Mouse (Mus musculus) stomach, embryonic 16.5 days (tissue): Measurements from ENCODE around the gene Cep68. TPM values are rescaled to one million over a fixed set of nuclear protein-coding genes. Genes with fewer than 3 reads are reported as not detected.
A peak's percentile ranks its signal among the peaks of the same experiment; 100 is the strongest.

ENCODE experiments used
- ATAC-seq: fragments of 200-750 bp; cut with Nextera tagmentation; 2 replicates; pipeline ENCODE4 v1.8.0; 2017; ENCODE audit warnings: moderate number of reproducible peaks, moderate TSS enrichment; ENCODE audit not compliant: insufficient read depth, low FRiP score
- H3K27ac ChIP-seq: fragments of 300-500 bp; sonication (generic); 2 replicates; pipeline ENCODE4 v1.5.1; 2014; ENCODE audit warnings: low read length
- H3K27me3 ChIP-seq: fragments of 300-500 bp; sonication (generic); 2 replicates; pipeline ENCODE4 v1.6.1; 2014; ENCODE audit warnings: low read length, control low read depth, mixed read lengths; ENCODE audit not compliant: control insufficient read depth, insufficient read depth
- H3K36me3 ChIP-seq: fragments of 300-500 bp; sonication (generic); 2 replicates; pipeline ENCODE4 v1.6.1; 2014; ENCODE audit warnings: low read length; ENCODE audit not compliant: control insufficient read depth, insufficient read depth
- H3K4me1 ChIP-seq: fragments of 300-500 bp; sonication (generic); 2 replicates; pipeline ENCODE4 v1.6.1; 2014; ENCODE audit warnings: low read length, control low read depth, mixed read lengths; ENCODE audit not compliant: control insufficient read depth, insufficient read depth
- H3K4me2 ChIP-seq: fragments of 300-500 bp; sonication (generic); 2 replicates; pipeline ENCODE4 v1.6.1; 2014; ENCODE audit warnings: low read depth, low read length, mixed read lengths
- H3K4me3 ChIP-seq: fragments of 300-500 bp; sonication (generic); replicated peaks from 2 replicates; pipeline ENCODE4 v1.5.1; 2014; ENCODE audit warnings: mild to moderate bottlenecking, low read length
- H3K9ac ChIP-seq: fragments of 300-500 bp; sonication (generic); 2 replicates; pipeline ENCODE4 v1.6.1; 2014; ENCODE audit warnings: low read length
- H3K9me3 ChIP-seq: fragments of 300-500 bp; sonication (generic); replicated peaks from 2 replicates; pipeline ENCODE4 v1.6.1; 2016; ENCODE audit warnings: low read length, control low read depth; ENCODE audit not compliant: control insufficient read depth
- WGBS: fragments of 180-500 bp; shearing (Covaris S2); extraction: QIAGEN DNeasy Blood & Tissue Kit; methylation state at CpG from one replicate; pipeline ENCODE4 v1.1.7; 2014; 5-methylcytosine and 5-hydroxymethylcytosine counted together
- polyA plus RNA-seq: library from polyadenylated mRNA; unstranded; fragments of >200 nt; fragmentation: Nextera tagmentation; extraction: Ambion mirVana; gene quantifications from 2 replicates; pipeline ENCODE4 v1.2.1, GENCODE M21; 2015

The Cep68 gene
- polyA plus RNA-seq, 1 experiment from 2014 or later, result 25.6 TPM

DNA sequence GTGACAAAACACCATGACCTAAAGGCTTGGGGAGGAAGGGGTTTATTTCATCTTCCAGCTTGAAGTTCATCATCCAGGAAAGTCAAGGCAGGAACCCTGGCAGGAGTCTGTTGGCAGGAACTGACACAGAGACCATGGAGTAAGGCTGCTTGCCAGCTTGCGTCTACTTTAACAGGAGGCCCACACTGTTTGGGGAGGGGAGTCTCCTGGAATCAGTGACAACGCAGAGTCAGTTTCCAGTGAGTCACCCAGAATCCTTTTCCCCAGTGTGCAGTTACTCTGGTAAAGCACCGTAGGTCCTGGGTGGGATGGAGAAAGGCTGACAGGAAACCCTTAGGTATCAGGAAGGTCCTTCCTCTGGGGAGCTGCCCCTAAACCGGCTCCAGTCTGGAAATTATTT is 5.6 kb upstream of the Cep68 start:
- Histone ChIP-seq H3K9me3 (no peaks in the 10 kb centered on the region), H3K4me3 (no peak overlapping the region), H3K27me3 (no peaks in the 10 kb centered on the region), H3K4me2 (no peak overlapping the region), H3K27ac (no peak overlapping the region), H3K9ac (no peak overlapping the region), H3K4me1 (no peaks in the 10 kb centered on the region), H3K36me3 (no peaks in the 10 kb centered on the region)
- ATAC-seq, result no peak
- WGBS, result 72% methylated on average over 4 of the region's 4 CpGs

DNA sequence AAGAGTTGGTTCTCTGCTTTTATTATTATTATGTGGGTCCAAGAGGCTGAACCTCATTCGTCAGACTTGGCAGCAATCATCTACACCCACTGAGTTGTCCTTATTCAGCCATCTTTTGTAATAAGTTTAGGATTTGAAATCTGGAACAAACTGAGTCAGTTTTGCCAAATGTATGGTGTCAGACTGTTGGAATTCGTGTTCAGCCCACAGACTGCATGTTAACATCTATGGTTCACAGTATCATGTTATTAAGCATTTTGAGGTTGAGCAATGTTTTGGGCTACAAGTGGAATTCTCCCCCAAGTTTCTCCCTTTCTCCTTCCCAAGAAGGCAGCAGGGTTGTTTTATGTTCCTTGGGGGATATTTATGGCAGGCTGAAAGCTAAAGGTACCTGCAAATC is 3.9 kb upstream of the Cep68 start:
- Histone ChIP-seq H3K4me3 (no peak overlapping the region), H3K27me3 (no peaks in the 10 kb centered on the region), H3K27ac (no peak overlapping the region), H3K4me1 (peaks cover 4% of the 10 kb centered on the region), H3K36me3 (no peaks in the 10 kb centered on the region), H3K9me3 (no peaks in the 10 kb centered on the region), H3K4me2 (no peak overlapping the region), H3K9ac (no peak overlapping the region)
- 69% methylated on average over 2 of the region's 2 CpGs for WGBS
- no peak for ATAC-seq

DNA sequence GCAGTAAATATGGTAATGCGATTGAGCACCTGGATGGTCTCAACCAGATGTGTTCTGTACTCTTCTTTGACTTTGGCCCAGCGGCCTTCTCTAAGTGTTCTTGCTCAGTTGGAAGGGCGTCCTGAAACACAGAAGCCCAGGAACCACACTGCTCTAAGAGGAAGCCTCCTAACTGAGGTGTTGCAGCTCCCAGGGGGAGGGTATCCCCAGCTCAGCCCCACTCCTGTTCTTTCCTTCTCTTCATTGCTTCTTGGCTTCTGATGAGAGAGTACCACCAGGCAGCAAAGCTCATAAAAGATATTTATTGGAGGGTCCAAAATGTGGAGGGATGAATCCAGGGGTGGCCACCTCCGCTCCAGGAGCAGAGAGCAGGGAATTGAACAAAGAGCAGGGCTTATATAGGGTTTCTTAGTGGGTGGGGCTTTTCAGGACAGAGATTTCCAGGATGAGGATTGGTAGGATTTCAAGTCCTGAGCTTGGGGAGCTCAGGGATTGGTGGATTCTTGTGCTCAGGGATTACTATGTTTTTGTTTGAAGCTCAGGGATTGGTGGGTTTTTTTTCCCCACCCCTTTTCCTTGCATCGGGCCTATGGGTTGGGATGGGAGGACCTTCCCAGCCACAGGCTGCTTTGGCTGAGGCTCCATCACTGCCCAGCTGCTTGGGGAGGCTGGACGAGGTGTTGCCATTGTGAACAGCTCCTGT is 1.4 kb upstream of the Cep68 start:
- H3K9me3 ChIP-seq, result no peaks in the 10 kb centered on the region
- no peak overlapping the region for H3K4me2 ChIP-seq
- WGBS, result 80% methylated on average over 6 of the region's 6 CpGs
- no peak for ATAC-seq
- no peaks in the 10 kb centered on the region for H3K27me3 ChIP-seq
- H3K9ac ChIP-seq, result no peak overlapping the region
- H3K4me1 ChIP-seq, result peaks cover 22% of the 10 kb centered on the region
- H3K4me3 ChIP-seq, result no peak overlapping the region
- H3K36me3 ChIP-seq, result no peaks in the 10 kb centered on the region; the same call in 1 of the 2 replicates
- H3K27ac ChIP-seq, result no peak overlapping the region

DNA sequence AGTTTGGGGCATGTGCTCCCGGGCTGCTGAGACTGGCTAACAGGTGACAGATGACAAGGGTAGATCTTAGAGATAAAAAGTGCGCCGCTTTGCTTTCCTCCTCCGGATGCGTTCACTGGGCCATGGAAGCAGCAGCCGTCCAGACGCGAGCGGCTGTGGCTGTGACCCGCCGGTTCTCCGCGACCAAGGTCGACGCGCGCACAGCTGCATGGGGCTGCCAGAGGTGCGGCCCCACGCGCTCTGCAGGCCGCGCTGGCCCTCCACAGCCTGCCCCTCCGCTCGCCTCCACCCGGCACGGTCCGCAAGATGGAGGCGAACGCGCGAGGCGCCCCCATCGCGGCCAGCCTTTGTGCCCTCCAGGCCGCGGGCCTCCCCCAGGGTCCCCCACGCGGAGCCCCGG is 389 bp downstream of the Cep68 start:
- Histone ChIP-seq H3K27ac (peak overlapping the region; percentile 82), H3K9me3 (no peaks in the 10 kb centered on the region), H3K4me3 (peak overlapping the region; percentile 87), H3K4me2 (peak overlapping the region; percentile 70), H3K36me3 (no peaks in the 10 kb centered on the region; the same call in 1 of the 2 replicates), H3K27me3 (no peaks in the 10 kb centered on the region), H3K9ac (peak overlapping the region; percentile 97), H3K4me1 (peaks cover 22% of the 10 kb centered on the region)
- under 1% methylated on average over 39 of the region's 39 CpGs for WGBS
- ATAC-seq, result peak; percentile 69

DNA sequence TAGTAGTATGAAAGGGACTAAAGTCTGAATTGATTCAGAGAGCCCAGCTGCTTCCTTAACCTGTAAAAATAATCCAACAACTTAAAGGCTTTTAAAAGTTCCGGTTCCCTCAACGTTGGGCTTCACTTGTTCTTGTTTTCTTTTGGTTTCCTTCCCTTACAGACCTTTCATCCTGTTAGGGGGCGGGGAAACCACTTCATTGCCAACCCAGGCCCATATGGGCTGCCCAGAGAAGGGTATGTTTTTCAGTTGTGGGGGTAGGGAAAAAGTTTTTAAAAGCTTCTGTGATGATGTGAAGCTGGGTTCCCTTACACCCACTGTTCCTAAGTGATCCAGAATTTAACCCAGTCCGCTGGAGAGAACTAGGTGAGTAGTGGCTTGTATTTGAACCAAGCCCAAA is 952 bp downstream of the Cep68 start:
- H3K36me3 ChIP-seq, result no peaks in the 10 kb centered on the region; the same call in 1 of the 2 replicates
- no peaks in the 10 kb centered on the region for H3K27me3 ChIP-seq
- H3K27ac ChIP-seq, result peak overlapping the region; percentile 82
- peaks cover 22% of the 10 kb centered on the region for H3K4me1 ChIP-seq
- WGBS, result 10% methylated on average over 4 of the region's 4 CpGs
- peak overlapping the region; percentile 70 for H3K4me2 ChIP-seq
- peak overlapping the region; percentile 87 for H3K4me3 ChIP-seq
- no peaks in the 10 kb centered on the region for H3K9me3 ChIP-seq
- no peak for ATAC-seq
- peak overlapping the region; percentile 97 for H3K9ac ChIP-seq

DNA sequence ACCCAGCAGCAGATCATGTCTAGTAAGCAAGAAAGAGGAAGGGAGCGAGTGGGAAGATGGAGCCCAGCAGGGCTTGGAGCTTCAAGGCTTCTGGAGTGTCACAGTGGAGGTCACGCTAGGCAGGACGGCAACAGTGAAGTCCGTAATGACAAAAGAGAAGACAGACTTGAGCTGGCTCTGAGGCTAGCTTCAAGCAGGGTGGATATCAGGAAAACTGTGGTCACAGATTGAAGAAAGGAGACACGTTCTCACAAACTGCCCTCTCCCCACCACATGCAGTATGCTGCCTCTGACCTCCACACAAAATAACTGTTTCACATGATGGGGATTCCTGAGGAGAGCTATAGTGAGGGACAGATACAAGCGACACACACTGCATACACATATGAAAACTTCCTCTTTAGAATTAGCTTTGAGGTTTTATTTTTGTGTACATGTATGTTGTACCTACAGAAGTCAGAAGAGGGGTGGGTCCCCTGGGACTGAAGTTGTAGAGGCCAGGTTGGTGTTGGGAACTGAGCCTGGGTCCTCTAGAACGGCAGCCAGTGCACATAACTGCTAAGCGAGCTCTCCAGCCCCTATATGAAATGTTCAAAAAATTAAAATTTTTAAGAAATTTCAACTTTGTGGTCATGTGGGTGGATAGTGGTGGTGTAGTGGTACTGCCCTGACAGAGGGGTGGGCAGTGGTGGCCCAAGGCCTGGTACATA is 1.9 kb downstream of the Cep68 start:
- 87% methylated on average over 8 of the region's 8 CpGs for WGBS
- ATAC-seq, result no peak
- Histone ChIP-seq H3K36me3 (no peaks in the 10 kb centered on the region; the same call in 1 of the 2 replicates), H3K4me2 (peak overlapping the region; percentile 70), H3K27me3 (no peaks in the 10 kb centered on the region), H3K27ac (no peak overlapping the region), H3K4me1 (peaks cover 22% of the 10 kb centered on the region), H3K4me3 (no peak overlapping the region), H3K9ac (peak overlapping the region; percentile 23; the same call in 1 of the 2 replicates), H3K9me3 (no peaks in the 10 kb centered on the region)

DNA sequence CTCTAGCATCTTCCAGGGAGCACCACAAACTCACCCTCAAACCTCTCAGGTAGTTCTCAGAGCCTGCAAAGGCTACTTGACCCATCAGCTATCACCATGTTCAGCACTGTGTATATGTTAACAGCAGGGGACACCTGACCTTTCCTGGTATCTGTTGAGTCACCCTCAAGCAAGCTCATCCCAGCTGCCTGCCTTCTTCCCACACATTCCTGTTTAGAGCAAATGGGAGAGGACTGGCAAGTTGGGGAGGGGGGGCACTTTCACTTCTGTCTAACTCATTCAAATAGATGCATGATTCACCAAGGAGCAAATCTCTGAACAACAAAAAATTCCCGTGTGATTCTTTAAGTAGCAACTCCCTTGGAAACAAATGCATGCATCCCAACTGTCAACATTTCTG is 2.6 kb downstream of the Cep68 start:
- Histone ChIP-seq H3K4me2 (no peak overlapping the region), H3K27me3 (no peaks in the 10 kb centered on the region), H3K9ac (no peak overlapping the region), H3K27ac (no peak overlapping the region), H3K4me3 (no peak overlapping the region), H3K4me1 (peaks cover 22% of the 10 kb centered on the region), H3K9me3 (no peaks in the 10 kb centered on the region), H3K36me3 (no peaks in the 10 kb centered on the region; the same call in 1 of the 2 replicates)
- no peak for ATAC-seq
- WGBS, result 64% methylated on average over 1 of the region's 1 CpGs

DNA sequence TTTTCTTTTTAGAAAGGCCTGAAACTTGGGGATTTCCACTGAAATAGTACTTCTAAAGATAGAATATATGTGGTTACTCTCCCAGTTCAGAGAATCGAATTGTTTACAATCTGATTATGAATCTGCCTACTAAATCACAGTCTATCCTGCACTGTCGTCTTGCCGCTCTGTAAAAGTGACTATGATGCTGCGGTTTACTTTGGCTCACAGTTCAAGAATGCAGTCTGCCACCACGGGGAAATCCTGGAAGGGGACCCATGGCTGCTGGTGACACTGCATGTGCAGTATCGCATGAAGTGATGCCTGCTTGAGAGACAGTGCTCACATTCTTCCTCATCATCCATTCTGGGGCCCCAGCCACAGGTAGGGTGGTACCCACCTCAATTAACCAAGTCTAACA is 3.9 kb downstream of the Cep68 start:
- peaks cover 2% of the 10 kb centered on the region; the same call in 1 of the 2 replicates for H3K36me3 ChIP-seq
- no peaks in the 10 kb centered on the region for H3K9me3 ChIP-seq
- H3K4me3 ChIP-seq, result no peak overlapping the region
- WGBS, result 77% methylated on average over 6 of the region's 6 CpGs
- H3K4me1 ChIP-seq, result peaks cover 22% of the 10 kb centered on the region
- H3K9ac ChIP-seq, result no peak overlapping the region
- no peak overlapping the region for H3K4me2 ChIP-seq
- no peak overlapping the region for H3K27ac ChIP-seq
- ATAC-seq, result no peak
- no peaks in the 10 kb centered on the region for H3K27me3 ChIP-seq
